Mouse (Mus musculus): ENCODE results near the gene Anks3. TPM values are rescaled to one million over a fixed set of nuclear protein-coding genes. Genes with fewer than 3 reads are reported as not detected.

The Anks3 gene
- polyA plus RNA-seq, 1 experiment from 2014 or later, result 14.8 TPM

DNA sequence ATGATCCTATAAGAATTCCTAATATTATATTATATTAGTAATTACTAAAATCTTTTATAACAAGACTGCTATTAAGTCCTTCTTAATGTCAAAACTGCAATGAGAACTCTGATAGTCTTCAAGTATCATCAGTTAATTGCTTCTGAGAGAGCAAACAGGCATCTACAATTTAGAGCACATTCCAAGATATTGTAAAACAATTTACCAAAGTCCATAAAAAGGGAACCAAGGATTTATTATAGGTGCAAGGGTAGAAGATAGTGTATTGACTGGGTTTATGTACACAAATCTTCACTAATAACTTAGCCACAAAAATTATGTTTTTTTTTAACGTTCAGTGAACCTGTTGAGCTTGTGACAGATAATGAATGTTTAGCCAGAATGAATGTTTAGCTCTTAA, 35.0 kb upstream of the Anks3 start:
- H3K4me3 ChIP-seq (replicated peaks), result no peak overlapping the region
- no peak overlapping the region for H3K4me2 ChIP-seq
- no peaks in the 10 kb centered on the region for H3K36me3 ChIP-seq (replicated peaks)
- H3K9me3 ChIP-seq (replicated peaks), result no peaks in the 10 kb centered on the region
- H3K27ac ChIP-seq (replicated peaks), result no peak overlapping the region
- H3K27me3 ChIP-seq, result 0 out of 2 replicates have a peak, but pooled peaks cover 6% of the 10 kb centered on the region
- H3K9ac ChIP-seq, result no peak overlapping the region
- no peak for ATAC-seq (ENCODE audit: insufficient read depth)
- H3K4me1 ChIP-seq (replicated peaks), result peaks cover 7% of the 10 kb centered on the region; the same call in 1 of the 2 replicates
- 55% methylated on average over 1 of the region's 1 CpGs for WGBS (ENCODE audit: insufficient replicate concordance)

GRCm38 (mm10) chr16:4997553-4997952, 33.5 kb upstream of the Anks3 start, which contains the start of gene Sept12:
TSS of gene Sept12 (minus strand) at chr16:4997852.
- Histone ChIP-seq H3K4me2 (no peak within 1 kb of the TSS), H3K36me3 (replicated peaks) (no peaks in the 10 kb centered on the region), H3K27ac (replicated peaks) (no peak within 1 kb of the TSS), H3K4me1 (replicated peaks) (peaks cover 7% of the 10 kb centered on the region; the same call in 1 of the 2 replicates), H3K9me3 (replicated peaks) (no peaks in the 10 kb centered on the region), H3K9ac (no peak within 1 kb of the TSS), H3K4me3 (replicated peaks) (no peak within 1 kb of the TSS), H3K27me3 (0 out of 2 replicates have a peak, but pooled peaks cover 6% of the 10 kb centered on the region)
- ATAC-seq (ENCODE audit: insufficient read depth), result no peak
- WGBS (ENCODE audit: insufficient replicate concordance), result 36% methylated on average over 3 of the region's 3 CpGs

- 70% methylated on average over 4 of the region's 4 CpGs for WGBS (ENCODE audit: insufficient replicate concordance)
- no peak for ATAC-seq (ENCODE audit: insufficient read depth)
- Histone ChIP-seq H3K27me3 (0 out of 2 replicates have a peak, but pooled peaks cover 6% of the 10 kb centered on the region), H3K4me3 (replicated peaks) (no peak overlapping the region), H3K9ac (no peak overlapping the region), H3K36me3 (replicated peaks) (no peaks in the 10 kb centered on the region), H3K27ac (replicated peaks) (no peak overlapping the region), H3K9me3 (replicated peaks) (no peaks in the 10 kb centered on the region), H3K4me2 (no peak overlapping the region), H3K4me1 (replicated peaks) (peaks cover 7% of the 10 kb centered on the region; the same call in 1 of the 2 replicates)
Observed at GRCm38 (mm10) chr16:4993276-4993675, 29.3 kb upstream of the Anks3 start.

GRCm38 (mm10) chr16:4984717-4985116, 20.7 kb upstream of the Anks3 start:
- Histone ChIP-seq H3K4me1 (replicated peaks) (no peaks in the 10 kb centered on the region), H3K4me3 (replicated peaks) (no peak overlapping the region), H3K9me3 (replicated peaks) (no peaks in the 10 kb centered on the region), H3K9ac (no peak overlapping the region), H3K4me2 (no peak overlapping the region), H3K27ac (replicated peaks) (no peak overlapping the region), H3K27me3 (no peaks in the 10 kb centered on the region; the same call in 1 of the 2 replicates), H3K36me3 (replicated peaks) (no peaks in the 10 kb centered on the region)
- ATAC-seq (ENCODE audit: insufficient read depth), result no peak
- WGBS (ENCODE audit: insufficient replicate concordance), result 81% methylated on average over 12 of the region's 12 CpGs

DNA sequence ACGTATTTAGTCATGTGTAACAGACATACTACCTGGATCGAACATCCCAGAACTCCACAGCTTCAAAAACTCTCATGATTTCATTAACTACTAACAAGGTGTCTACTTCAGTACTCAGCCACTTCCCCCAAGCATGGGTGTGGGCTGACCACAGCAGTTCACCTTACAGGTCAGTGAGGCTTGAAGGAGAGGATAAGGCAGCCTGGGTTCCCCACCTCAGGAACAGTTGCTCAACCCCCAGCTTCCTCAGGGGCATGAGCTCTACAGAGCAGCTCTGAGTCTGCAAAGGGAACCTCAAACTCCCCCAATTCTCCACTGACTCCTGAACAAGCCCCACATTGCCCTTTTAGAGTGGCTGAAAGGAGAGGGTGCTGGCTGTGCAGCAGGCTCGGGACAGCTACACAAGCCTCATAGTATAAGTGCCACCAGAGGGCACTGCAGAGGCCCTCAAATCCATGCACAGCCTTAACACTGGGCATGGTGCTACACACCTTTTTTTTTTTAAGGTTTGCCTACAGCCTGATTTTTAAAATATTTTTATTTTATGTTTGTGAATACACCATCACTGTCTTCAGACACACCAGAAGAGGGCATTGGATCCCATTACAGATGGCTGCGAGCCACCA, 15.9 kb upstream of the Anks3 start:
- Histone ChIP-seq H3K4me1 (replicated peaks) (peaks cover 10% of the 10 kb centered on the region), H3K4me3 (replicated peaks) (no peak overlapping the region), H3K27ac (replicated peaks) (no peak overlapping the region), H3K4me2 (no peak overlapping the region), H3K27me3 (no peaks in the 10 kb centered on the region; the same call in 1 of the 2 replicates), H3K9ac (no peak overlapping the region), H3K9me3 (replicated peaks) (no peaks in the 10 kb centered on the region), H3K36me3 (replicated peaks) (no peaks in the 10 kb centered on the region)
- WGBS (ENCODE audit: insufficient replicate concordance), result 59% methylated on average over 4 of the region's 4 CpGs
- peak; percentile 37; the same call in 1 of the 2 replicates for ATAC-seq (ENCODE audit: insufficient read depth)

GRCm38 (mm10) chr16:4978275-4979051, 14.5 kb upstream of the Anks3 start:
- Histone ChIP-seq H3K9me3 (replicated peaks) (no peaks in the 10 kb centered on the region), H3K4me2 (no peak overlapping the region), H3K9ac (no peak overlapping the region), H3K4me1 (replicated peaks) (peaks cover 10% of the 10 kb centered on the region), H3K27me3 (no peaks in the 10 kb centered on the region; the same call in 1 of the 2 replicates), H3K4me3 (replicated peaks) (no peak overlapping the region), H3K27ac (replicated peaks) (no peak overlapping the region), H3K36me3 (replicated peaks) (no peaks in the 10 kb centered on the region)
- WGBS (ENCODE audit: insufficient replicate concordance), result 41% methylated on average over 5 of the region's 5 CpGs
- ATAC-seq (ENCODE audit: insufficient read depth), result 0 out of 2 replicates have a peak, but pooled peaks have one; percentile 29

DNA sequence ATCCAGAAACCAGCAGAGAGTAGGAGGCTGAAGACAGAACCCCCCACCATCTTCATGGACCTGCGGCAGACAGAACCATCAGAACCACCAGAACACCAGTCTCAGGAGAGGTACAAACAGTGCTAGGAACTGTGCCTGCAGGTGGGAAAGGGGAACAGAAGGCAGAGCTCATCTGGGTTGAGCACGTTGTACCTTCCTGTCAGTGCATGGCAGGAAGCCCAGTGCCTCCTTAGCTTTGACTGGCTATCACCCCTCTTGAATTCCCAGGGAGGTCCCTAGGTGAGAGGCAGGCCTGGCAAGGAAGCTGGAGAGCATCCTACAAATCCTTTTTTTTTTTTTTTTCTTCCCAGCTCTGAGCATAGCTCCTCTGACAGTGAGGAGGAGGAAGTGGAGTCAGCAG, 12.2 kb upstream of the Anks3 start:
- no peak overlapping the region for H3K27ac ChIP-seq (replicated peaks)
- no peaks in the 10 kb centered on the region; the same call in 1 of the 2 replicates for H3K27me3 ChIP-seq
- no peak overlapping the region for H3K9ac ChIP-seq
- no peak overlapping the region for H3K4me2 ChIP-seq
- H3K4me1 ChIP-seq (replicated peaks), result peaks cover 15% of the 10 kb centered on the region
- no peaks in the 10 kb centered on the region for H3K9me3 ChIP-seq (replicated peaks)
- WGBS (ENCODE audit: insufficient replicate concordance), result 63% methylated on average over 2 of the region's 2 CpGs
- ATAC-seq (ENCODE audit: insufficient read depth), result no peak
- no peak overlapping the region for H3K4me3 ChIP-seq (replicated peaks)
- H3K36me3 ChIP-seq (replicated peaks), result no peaks in the 10 kb centered on the region

DNA sequence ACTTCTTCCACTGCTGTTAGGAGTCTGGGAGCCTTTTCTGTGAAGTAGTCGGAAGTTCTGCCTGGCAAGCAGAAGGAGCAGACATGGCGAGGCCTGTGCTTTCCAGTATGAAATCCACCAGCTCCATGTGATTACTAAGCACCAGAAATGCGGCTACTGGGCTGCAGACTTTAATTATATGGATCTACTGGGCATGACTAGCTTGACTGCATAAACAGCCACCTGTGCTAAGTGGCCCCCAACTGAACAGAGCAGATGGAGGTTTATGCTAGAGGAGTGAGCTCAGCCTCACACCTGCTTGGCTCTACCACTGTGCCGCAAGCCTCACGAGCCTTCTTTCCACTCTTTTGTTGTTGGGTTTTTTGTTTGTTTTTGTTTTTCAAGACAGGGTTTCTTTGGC, 10.5 kb upstream of the Anks3 start:
- no peak overlapping the region for H3K27ac ChIP-seq (replicated peaks)
- H3K4me3 ChIP-seq (replicated peaks), result no peak overlapping the region
- no peaks in the 10 kb centered on the region for H3K36me3 ChIP-seq (replicated peaks)
- H3K4me2 ChIP-seq, result no peak overlapping the region
- no peak for ATAC-seq (ENCODE audit: insufficient read depth)
- no peaks in the 10 kb centered on the region for H3K27me3 ChIP-seq
- H3K9ac ChIP-seq, result no peak overlapping the region
- H3K9me3 ChIP-seq (replicated peaks), result no peaks in the 10 kb centered on the region
- 80% methylated on average over 5 of the region's 5 CpGs for WGBS (ENCODE audit: insufficient replicate concordance)
- H3K4me1 ChIP-seq (replicated peaks), result peaks cover 15% of the 10 kb centered on the region

DNA sequence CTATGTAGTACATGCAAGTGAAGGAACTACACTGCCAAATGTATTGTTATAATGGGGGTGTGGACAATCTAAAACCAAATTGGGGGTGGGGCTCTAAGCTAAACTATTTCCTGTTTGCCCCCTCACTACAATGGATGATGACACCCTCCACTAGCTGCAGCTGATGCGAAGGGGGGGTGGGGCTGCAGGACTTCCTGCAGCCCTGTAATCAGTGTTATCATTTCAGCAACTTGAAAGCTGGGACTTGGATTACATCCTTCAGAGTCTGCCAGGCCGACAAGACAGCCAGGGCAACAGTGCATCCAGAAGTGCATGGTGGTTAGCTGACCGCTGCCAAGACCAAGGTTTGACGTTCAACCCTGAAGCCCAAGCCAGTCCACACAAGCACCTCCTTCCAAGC, 7.6 kb upstream of the Anks3 start:
- no peak for ATAC-seq (ENCODE audit: insufficient read depth)
- H3K4me3 ChIP-seq (replicated peaks), result no peak overlapping the region
- no peak overlapping the region for H3K9ac ChIP-seq
- WGBS (ENCODE audit: insufficient replicate concordance), result 39% methylated on average over 4 of the region's 4 CpGs
- no peak overlapping the region for H3K27ac ChIP-seq (replicated peaks)
- H3K36me3 ChIP-seq (replicated peaks), result no peaks in the 10 kb centered on the region
- H3K4me2 ChIP-seq, result no peak overlapping the region
- 0 out of 2 replicates have a peak, but pooled peaks cover 5% of the 10 kb centered on the region for H3K4me1 ChIP-seq (replicated peaks)
- no peaks in the 10 kb centered on the region for H3K27me3 ChIP-seq
- no peaks in the 10 kb centered on the region for H3K9me3 ChIP-seq (replicated peaks)

DNA sequence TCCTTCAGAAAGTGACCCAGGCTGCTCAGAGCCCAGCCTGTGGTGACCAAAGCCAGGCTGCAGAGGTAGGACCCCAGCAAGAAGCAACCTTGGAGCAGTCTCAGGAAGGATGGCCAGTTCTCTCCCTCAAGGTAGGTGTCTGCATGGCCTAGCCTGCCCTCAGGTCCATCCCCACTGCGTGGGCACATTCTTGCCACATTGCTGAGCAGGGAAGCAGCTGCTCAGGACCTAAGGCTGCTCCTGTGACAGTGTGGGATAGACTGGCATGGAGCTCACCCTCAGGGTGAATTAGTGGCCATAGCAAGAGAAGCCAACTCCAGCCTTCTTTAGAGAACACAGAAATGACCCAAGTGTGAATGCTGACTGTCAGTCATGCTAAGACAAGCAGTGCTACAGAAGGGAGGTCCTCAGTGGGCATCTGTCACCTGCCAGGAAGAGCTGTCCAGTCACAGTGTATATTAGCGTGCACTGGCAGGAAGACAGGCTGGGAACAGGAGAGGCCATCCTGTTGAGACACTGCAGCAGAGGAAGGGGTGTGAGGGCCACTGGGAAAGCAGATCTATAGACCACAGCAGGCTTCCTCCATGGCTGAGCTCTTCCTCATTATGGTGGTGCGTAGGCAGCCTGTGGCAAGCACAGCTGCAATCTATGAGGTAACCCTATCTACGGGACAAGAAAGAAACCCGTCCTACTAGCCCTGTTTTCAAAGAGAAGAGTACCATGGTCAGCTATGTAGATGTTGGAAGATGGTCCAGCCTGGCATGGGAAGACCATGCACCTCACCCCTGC, 5.2 kb upstream of the Anks3 start:
- no peaks in the 10 kb centered on the region for H3K36me3 ChIP-seq (replicated peaks)
- H3K4me3 ChIP-seq (replicated peaks), result no peak overlapping the region
- H3K27me3 ChIP-seq, result no peaks in the 10 kb centered on the region
- no peak overlapping the region for H3K9ac ChIP-seq
- WGBS (ENCODE audit: insufficient replicate concordance), result 33% methylated on average over 5 of the region's 5 CpGs
- ATAC-seq (ENCODE audit: insufficient read depth), result no peak
- no peak overlapping the region for H3K4me2 ChIP-seq
- peaks cover 14% of the 10 kb centered on the region for H3K4me1 ChIP-seq (replicated peaks)
- H3K9me3 ChIP-seq (replicated peaks), result no peaks in the 10 kb centered on the region
- 0 out of 2 replicates have a peak overlapping the region, but pooled peaks have one; percentile 10 for H3K27ac ChIP-seq (replicated peaks)

- Histone ChIP-seq H3K4me2 (no peak overlapping the region), H3K27ac (replicated peaks) (no peak overlapping the region), H3K9me3 (replicated peaks) (no peaks in the 10 kb centered on the region), H3K4me3 (replicated peaks) (no peak overlapping the region), H3K27me3 (no peaks in the 10 kb centered on the region), H3K4me1 (replicated peaks) (peaks cover 15% of the 10 kb centered on the region), H3K9ac (no peak overlapping the region), H3K36me3 (replicated peaks) (no peaks in the 10 kb centered on the region)
- no peak for ATAC-seq (ENCODE audit: insufficient read depth)
- 47% methylated on average over 3 of the region's 3 CpGs for WGBS (ENCODE audit: insufficient replicate concordance)
Observed at GRCm38 (mm10) chr16:4968426-4968825, 4.4 kb upstream of the Anks3 start.

All from liver, embryonic 15.5 days (tissue).